Mouse (Mus musculus): ENCODE measurements around the gene 2310030G06Rik. TPM values are rescaled to one million over a fixed set of nuclear protein-coding genes. Genes with fewer than 3 reads are reported as not detected.
A peak's percentile ranks its signal among the peaks of the same experiment; 100 is the strongest.

2310030G06Rik gene
- total and polyA plus RNA-seq, 3 experiments: not detected

- Histone ChIP-seq H3K27me3 (ENCODE audit: control insufficient read depth in 1 of 2, insufficient read depth in 2 of 2, low read length in 2 of 2) (no peaks in the 10 kb centered on the region), H3K9me3 (replicated peaks; ENCODE audit: insufficient read depth, low read length) (no peaks in the 10 kb centered on the region), H3K27ac (ENCODE audit: control insufficient read depth, low read depth, low read length) (peak within 1 kb of the TSS; percentile 95), H3K9ac (ENCODE audit: control insufficient read depth, low read depth, low read length, poor library complexity, severe bottlenecking) (peak within 1 kb of the TSS; percentile 98), H3K4me3 (ENCODE audit: control insufficient read depth in 1 of 2, insufficient read depth in 1 of 2, low read depth in 2 of 2, low read length in 2 of 2) (peak within 1 kb of the TSS; percentile 81 to 88), H3K79me2 (ENCODE audit: control insufficient read depth, insufficient read depth, low read length, poor library complexity) (peaks cover 7% of the 10 kb centered on the region; the same call in 1 of the 2 replicates), H3K4me1 (ENCODE audit: control insufficient read depth in 1 of 2, insufficient read depth in 2 of 2, low read length in 2 of 2) (peaks cover 0 to 6% of the 10 kb centered on the region in 2 experiments; a peak in 3 of 4 replicates), H3K36me3 (ENCODE audit: control insufficient read depth in 1 of 2, insufficient read depth in 2 of 2, low read length in 2 of 2) (peaks cover 0 to 18% of the 10 kb centered on the region in 2 experiments; a peak in 2 of 4 replicates)
- peak; percentile 97 for DNase-seq (ENCODE audit: low read depth, low spot score)
- peak; percentile 68 for TF ChIP-seq KAT2A (conservative IDR thresholded peaks at IDR 0.05; ENCODE audit: low read depth, low read length)
- peak; percentile 67 for TF ChIP-seq ETS1 (IDR thresholded peaks at IDR 0.05; ENCODE audit: low read depth, low read length)
- no peak for TF ChIP-seq RCOR1 (IDR thresholded peaks at IDR 0.05; ENCODE audit: low read depth, low read length)
- peak; percentile 56; the same call in 1 of the 2 replicates for TF ChIP-seq POLR2AphosphoS2 (IDR thresholded peaks at IDR 0.05; ENCODE audit: low read length)
- TF ChIP-seq EP300 (IDR thresholded peaks at IDR 0.05; ENCODE audit: low read depth in 1 of 2, low read length in 2 of 2): peak in 1 of 2 experiments; percentile 25; a peak in 1 of 4 replicates
- TF ChIP-seq ZC3H11A (IDR thresholded peaks at IDR 0.05; ENCODE audit: low read depth, low read length): peak; percentile 38
- no peak for TF ChIP-seq JUND (IDR thresholded peaks at IDR 0.05; ENCODE audit: low read depth, low read length)
- peak; percentile 62; the same call in 1 of the 2 replicates for TF ChIP-seq NRF1 (IDR thresholded peaks at IDR 0.05; ENCODE audit: insufficient read depth, low read depth, low read length, poor library complexity, severe bottlenecking)
- TF ChIP-seq E2F4 (IDR thresholded peaks at IDR 0.05; ENCODE audit: borderline replicate concordance, low read depth, low read length): peak; percentile 38; the same call in 1 of the 2 replicates
- TF ChIP-seq USF2 (IDR thresholded peaks at IDR 0.05; ENCODE audit: borderline replicate concordance in 1 of 2, insufficient read depth in 1 of 2, low read depth in 1 of 2, low read length in 2 of 2): no peak
- peak; percentile 100 for TF ChIP-seq MAZ (IDR thresholded peaks at IDR 0.05; ENCODE audit: low read depth, low read length)
- peak; percentile 76 for TF ChIP-seq ELF1 (IDR thresholded peaks at IDR 0.05; ENCODE audit: low read depth, low read length)
- 0 out of 2 replicates have a peak, but pooled peaks have one; percentile 34 for TF ChIP-seq MYB (IDR thresholded peaks at IDR 0.05; ENCODE audit: low read depth, low read length)
- peak; percentile 93 for TF ChIP-seq HCFC1 (IDR thresholded peaks at IDR 0.05; ENCODE audit: low read depth, low read length)
- peak; percentile 58; the same call in 1 of the 2 replicates for TF ChIP-seq ZMIZ1 (IDR thresholded peaks at IDR 0.05; ENCODE audit: low read depth, low read length)
- no peak for TF ChIP-seq USF1 (IDR thresholded peaks at IDR 0.05; ENCODE audit: low read depth, low read length)
- no peak for TF ChIP-seq MEF2A (IDR thresholded peaks at IDR 0.05; ENCODE audit: extremely low read depth, insufficient replicate concordance, low read depth, low read length, poor library complexity, severe bottlenecking)
- TF ChIP-seq POLR2AphosphoS5 (IDR thresholded peaks at IDR 0.05; ENCODE audit: borderline replicate concordance, low read depth, low read length): no peak
- TF ChIP-seq POLR2A (IDR thresholded peaks at IDR 0.05; ENCODE audit: control insufficient read depth in 1 of 2, insufficient read depth in 1 of 2, low read depth in 1 of 2, low read length in 2 of 2, poor library complexity in 1 of 2): peak; percentile 28 to 82; a peak in 2 of 4 replicates
- no peak for TF ChIP-seq GABPA (IDR thresholded peaks at IDR 0.05; ENCODE audit: low read depth, low read length)
- TF ChIP-seq RAD21 (IDR thresholded peaks at IDR 0.05; ENCODE audit: low read depth, low read length): no peak; the same call in 1 of the 2 replicates
- no peak for TF ChIP-seq ZKSCAN1 (IDR thresholded peaks at IDR 0.05; ENCODE audit: low read depth, low read length)
- TF ChIP-seq MAFK (IDR thresholded peaks at IDR 0.05; ENCODE audit: borderline replicate concordance, low read depth, low read length): no peak
- no peak for TF ChIP-seq UBTF (IDR thresholded peaks at IDR 0.05; ENCODE audit: borderline replicate concordance, insufficient read depth, low read depth, low read length)
- peak; percentile 99 for TF ChIP-seq SIN3A (IDR thresholded peaks at IDR 0.05; ENCODE audit: low read length)
- TF ChIP-seq TCF12 (IDR thresholded peaks at IDR 0.05; ENCODE audit: low read depth, low read length): peak; percentile 18; the same call in 1 of the 2 replicates
- TF ChIP-seq CHD2 (IDR thresholded peaks at IDR 0.05; ENCODE audit: low read length): no peak
- peak; percentile 78 for TF ChIP-seq MAX (IDR thresholded peaks at IDR 0.05; ENCODE audit: low read length)
- no peak for TF ChIP-seq BHLHE40 (IDR thresholded peaks at IDR 0.05; ENCODE audit: borderline replicate concordance, low read depth, low read length)
- TF ChIP-seq TAL1 (IDR thresholded peaks at IDR 0.05; ENCODE audit: low read length): no peak
- no peak for TF ChIP-seq ZNF384 (IDR thresholded peaks at IDR 0.05; ENCODE audit: low read depth, low read length)
- peak; percentile 88 for TF ChIP-seq MYC (IDR thresholded peaks at IDR 0.05; ENCODE audit: low read depth, low read length)
- peak; percentile 93 for TF ChIP-seq MXI1 (IDR thresholded peaks at IDR 0.05; ENCODE audit: low read depth, low read length)
- TF ChIP-seq GATA1 (IDR thresholded peaks at IDR 0.05; ENCODE audit: low read depth, low read length): no peak
Measured at GRCm38 (mm10) chr9:50768107-50769002, 22.0 kb upstream of the 2310030G06Rik start, which contains the start of gene Fdxacb1. Fdxacb1 (plus strand) TSS chr9:50768236.

Data from MEL (cell line).